Mouse (Mus musculus) myocyte (in vitro differentiated cells): ENCODE measurements around the gene Pard3.

Experiments
- E2F4 ChIP-seq: IDR thresholded peaks from one replicate; pipeline ENCODE4 v1.6.1; 2011; ENCODE audit warnings: mild to moderate bottlenecking, control low read depth, moderate library complexity; ENCODE audit not compliant: insufficient read depth
- MAX ChIP-seq: IDR thresholded peaks from one replicate; pipeline ENCODE4 v1.6.1; 2011; ENCODE audit warnings: low read depth, mild to moderate bottlenecking, control low read depth
- MYOD1 ChIP-seq, 3 experiments: IDR thresholded peaks; one replicate each; pipeline ENCODE4 v1.6.1; 2011; ENCODE audit warnings: control low read depth in 2 of 3, low read depth in 2 of 3, mild to moderate bottlenecking in 2 of 3, moderate library complexity in 1 of 3; ENCODE audit not compliant: insufficient read length in 2 of 3, control insufficient read depth in 1 of 3
- POLR2A ChIP-seq: IDR thresholded peaks from one replicate; pipeline ENCODE4 v1.6.1; 2011; ENCODE audit warnings: low read depth, mild to moderate bottlenecking, control low read depth, moderate library complexity; ENCODE audit not compliant: insufficient read length
- REST ChIP-seq: IDR thresholded peaks from one replicate; pipeline ENCODE4 v1.6.1; 2011; ENCODE audit warnings: mild to moderate bottlenecking, control low read depth, moderate library complexity; ENCODE audit not compliant: insufficient read depth, insufficient read length
- TCF12 ChIP-seq: IDR thresholded peaks from one replicate; pipeline ENCODE4 v1.6.1; 2011; ENCODE audit warnings: mild to moderate bottlenecking, control low read depth; ENCODE audit not compliant: poor library complexity, insufficient read depth, severe bottlenecking
- USF1 ChIP-seq: IDR thresholded peaks from one replicate; pipeline ENCODE4 v1.6.1; 2011; ENCODE audit warnings: low read depth, mild to moderate bottlenecking, control low read depth, moderate library complexity

DNA sequence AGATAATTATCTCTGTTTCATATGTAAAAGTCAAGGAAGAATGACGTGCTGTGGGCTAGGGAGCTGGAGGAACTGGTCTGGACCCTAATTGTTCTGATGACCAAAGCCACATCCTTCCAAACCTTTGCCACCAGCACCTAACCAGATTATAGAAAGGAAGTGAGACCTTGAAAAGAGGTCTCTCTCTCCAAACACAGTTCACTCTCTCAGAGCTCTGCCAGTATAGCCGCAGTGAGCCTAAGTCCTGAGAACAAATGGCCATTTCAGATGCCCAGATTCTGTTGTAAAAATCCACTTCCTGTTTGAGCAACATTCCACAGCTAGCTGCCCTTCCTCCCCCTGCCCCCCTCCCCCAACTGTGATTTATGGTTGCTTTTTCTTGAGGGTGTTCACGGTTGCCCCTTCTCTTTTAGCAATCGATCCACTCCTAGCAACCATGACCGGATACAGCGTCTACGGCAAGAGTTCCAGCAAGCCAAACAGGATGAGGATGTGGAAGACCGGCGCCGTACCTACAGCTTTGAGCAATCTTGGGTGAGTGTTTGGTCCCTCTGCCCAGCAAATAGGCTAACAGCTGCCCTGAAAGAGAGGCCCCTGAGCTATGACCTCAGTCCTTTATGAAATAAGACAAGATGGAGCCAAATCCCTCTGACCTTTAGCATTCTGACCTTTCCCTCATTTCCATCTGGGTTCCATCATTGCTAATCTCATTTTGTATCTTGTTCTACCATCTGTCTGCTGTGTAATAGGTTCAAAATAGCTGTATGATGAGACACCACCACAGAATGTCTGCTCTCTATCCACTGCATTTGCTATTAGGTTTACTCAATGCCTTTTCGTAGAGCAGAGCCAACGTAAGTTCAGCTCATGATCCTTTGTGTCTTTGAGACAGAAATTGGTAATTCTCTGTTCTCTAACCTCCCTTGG is 529.2 kb downstream of the Pard3 start:
- TF ChIP-seq POLR2A = no peak
- TF ChIP-seq REST = no peak
- TF ChIP-seq E2F4 = no peak
- TF ChIP-seq MAX = no peak
- no peak for TF ChIP-seq TCF12
- TF ChIP-seq MYOD1 (IDR thresholded peaks at IDR 0.05; ENCODE audit: control insufficient read depth in 1 of 3, insufficient read length in 2 of 3, low read depth in 2 of 3) = no peak
- TF ChIP-seq USF1 = no peak
